Mouse (Mus musculus): ENCODE measurements around the gene Top3a. TPM values are rescaled to one million over a fixed set of nuclear protein-coding genes. Genes with fewer than 3 reads are reported as not detected.

The Top3a gene
- polyA plus RNA-seq, 1 experiment, result 20.4 TPM

DNA sequence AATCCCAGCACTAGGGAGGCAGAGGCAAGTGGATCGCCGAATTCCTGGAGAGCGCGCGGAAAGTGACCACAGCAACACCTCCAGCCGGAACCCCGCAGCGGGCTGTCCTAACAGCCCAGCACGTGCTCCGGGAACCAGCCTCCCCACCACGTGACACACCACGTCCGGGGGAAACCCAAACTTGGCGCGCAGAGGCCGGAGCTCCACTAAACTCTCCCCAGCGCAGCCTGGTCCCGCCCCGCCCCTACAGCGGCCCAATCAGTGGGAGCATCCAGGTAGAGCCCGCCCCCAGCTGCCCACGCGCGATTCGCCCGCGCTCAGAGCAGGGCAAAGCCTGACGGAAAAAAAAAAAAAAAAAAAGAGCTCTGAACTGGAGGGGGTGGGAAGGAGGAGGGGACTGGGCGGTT is 33.9 kb upstream of the Top3a start:
- Histone ChIP-seq H3K36me3 (ENCODE audit: control insufficient read depth, insufficient read depth, low read length, poor library complexity, severe bottlenecking) (peaks cover 6% of the 10 kb centered on the region), H3K9me3 (replicated peaks; ENCODE audit: control insufficient read depth, insufficient read depth, low read length, poor library complexity, severe bottlenecking) (no peaks in the 10 kb centered on the region), H3K27ac (ENCODE audit: insufficient read depth, low read length) (peak overlapping the region; percentile 22), H3K27me3 (ENCODE audit: control insufficient read depth, insufficient read depth, low read length, poor library complexity, severe bottlenecking) (no peaks in the 10 kb centered on the region), H3K9ac (ENCODE audit: low read depth, poor library complexity, severe bottlenecking) (peak overlapping the region; percentile 50), H3K4me1 (ENCODE audit: control insufficient read depth, insufficient read depth, low read length) (peaks cover 1% of the 10 kb centered on the region), H3K4me3 (ENCODE audit: low read depth, low read length) (peak overlapping the region; percentile 76)
- TF ChIP-seq CTCF (IDR thresholded peaks at IDR 0.05; ENCODE audit: low read depth, low read length), result no peak
- no peak for TF ChIP-seq POLR2A (IDR thresholded peaks at IDR 0.05; ENCODE audit: insufficient read depth, low read length)
- no peak for TF ChIP-seq EP300 (IDR thresholded peaks at IDR 0.05; ENCODE audit: insufficient read depth, low read depth, low read length)

DNA sequence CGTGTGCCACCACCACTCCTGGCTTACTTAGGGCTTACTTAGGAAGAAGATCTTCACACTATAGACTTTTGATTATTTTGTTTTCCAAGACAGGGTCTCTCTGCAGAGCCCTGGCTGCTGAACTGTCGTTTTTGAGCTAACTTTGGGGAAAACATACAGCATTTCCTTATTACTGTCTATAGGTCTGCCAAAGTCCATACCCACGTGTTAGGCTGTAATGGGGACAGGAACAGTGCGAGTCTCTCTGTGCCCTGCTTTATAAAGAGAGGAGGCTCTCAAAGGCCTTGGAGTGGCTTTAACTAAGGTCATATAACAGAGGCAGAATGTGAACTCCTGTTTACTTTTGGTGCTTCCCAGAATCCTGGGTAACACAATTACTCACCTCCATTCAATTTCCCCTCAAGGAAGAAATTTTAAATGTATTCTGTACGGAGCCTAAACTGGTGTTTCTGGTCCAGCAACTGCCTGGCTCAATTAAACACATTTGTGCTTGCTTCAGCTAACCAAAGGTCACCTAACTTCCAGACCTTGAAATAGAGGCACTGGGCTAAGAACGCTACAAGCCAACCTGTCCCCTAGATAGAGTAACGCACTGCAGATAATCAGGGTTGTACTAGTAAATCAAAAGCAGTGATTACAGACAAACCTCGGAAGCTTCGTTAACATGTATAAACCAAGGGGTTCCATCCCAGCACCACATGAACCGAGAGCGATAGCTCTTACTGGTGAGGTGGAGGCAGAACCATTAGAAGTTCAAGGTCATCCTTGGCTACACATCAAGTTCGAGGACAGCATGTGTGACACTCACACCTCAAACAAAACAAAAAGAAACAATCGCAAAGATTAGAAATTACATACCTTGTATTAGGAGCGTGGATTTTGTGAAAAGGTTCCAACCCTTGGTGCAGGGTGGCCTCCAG is 33.1 kb upstream of the Top3a start:
- peak overlapping the region; percentile 76 for H3K4me3 ChIP-seq (ENCODE audit: low read depth, low read length)
- peak overlapping the region; percentile 22 for H3K27ac ChIP-seq (ENCODE audit: insufficient read depth, low read length)
- H3K9ac ChIP-seq (ENCODE audit: low read depth, poor library complexity, severe bottlenecking), result peak overlapping the region; percentile 50

DNA sequence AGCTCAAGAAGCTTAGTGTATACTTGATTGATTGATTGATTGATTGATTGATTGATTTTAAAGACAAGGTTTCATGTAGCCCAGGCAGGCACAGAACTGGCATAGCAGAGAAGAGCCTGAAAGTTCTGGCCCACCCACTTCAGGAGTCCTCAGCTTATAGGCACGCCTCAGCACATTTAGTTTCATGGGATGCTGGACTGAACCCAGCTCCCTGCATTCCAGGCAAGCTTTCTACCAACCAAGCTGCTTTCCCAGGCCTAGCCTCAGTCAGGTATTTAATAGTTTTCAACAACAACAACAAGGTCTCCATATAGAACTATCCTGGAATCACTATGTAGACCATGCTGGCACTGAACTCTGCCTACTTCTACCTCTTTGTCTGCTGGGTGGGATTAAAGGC is 32.4 kb upstream of the Top3a start:
- Histone ChIP-seq H3K9ac (ENCODE audit: low read depth, poor library complexity, severe bottlenecking) (peak overlapping the region; percentile 50), H3K4me3 (ENCODE audit: low read depth, low read length) (0 out of 2 replicates have a peak overlapping the region, but pooled peaks have one; percentile 76), H3K36me3 (ENCODE audit: control insufficient read depth, insufficient read depth, low read length, poor library complexity, severe bottlenecking) (peaks cover 11% of the 10 kb centered on the region), H3K9me3 (replicated peaks; ENCODE audit: control insufficient read depth, insufficient read depth, low read length, poor library complexity, severe bottlenecking) (no peaks in the 10 kb centered on the region), H3K4me1 (ENCODE audit: control insufficient read depth, insufficient read depth, low read length) (peaks cover 1% of the 10 kb centered on the region), H3K27me3 (ENCODE audit: control insufficient read depth, insufficient read depth, low read length, poor library complexity, severe bottlenecking) (no peaks in the 10 kb centered on the region), H3K27ac (ENCODE audit: insufficient read depth, low read length) (no peak overlapping the region)
- TF ChIP-seq EP300 (IDR thresholded peaks at IDR 0.05; ENCODE audit: insufficient read depth, low read depth, low read length), result no peak

More for the DNA sequence above, 33.1 kb upstream of the Top3a start:
- Histone ChIP-seq H3K4me1 (ENCODE audit: control insufficient read depth, insufficient read depth, low read length) (peaks cover 1% of the 10 kb centered on the region), H3K36me3 (ENCODE audit: control insufficient read depth, insufficient read depth, low read length, poor library complexity, severe bottlenecking) (peaks cover 6% of the 10 kb centered on the region), H3K9me3 (replicated peaks; ENCODE audit: control insufficient read depth, insufficient read depth, low read length, poor library complexity, severe bottlenecking) (no peaks in the 10 kb centered on the region), H3K27me3 (ENCODE audit: control insufficient read depth, insufficient read depth, low read length, poor library complexity, severe bottlenecking) (no peaks in the 10 kb centered on the region)
- TF ChIP-seq EP300 (IDR thresholded peaks at IDR 0.05; ENCODE audit: insufficient read depth, low read depth, low read length), result no peak
- no peak for TF ChIP-seq CTCF (IDR thresholded peaks at IDR 0.05; ENCODE audit: low read depth, low read length)
- no peak for TF ChIP-seq POLR2A (IDR thresholded peaks at IDR 0.05; ENCODE audit: insufficient read depth, low read length)

DNA sequence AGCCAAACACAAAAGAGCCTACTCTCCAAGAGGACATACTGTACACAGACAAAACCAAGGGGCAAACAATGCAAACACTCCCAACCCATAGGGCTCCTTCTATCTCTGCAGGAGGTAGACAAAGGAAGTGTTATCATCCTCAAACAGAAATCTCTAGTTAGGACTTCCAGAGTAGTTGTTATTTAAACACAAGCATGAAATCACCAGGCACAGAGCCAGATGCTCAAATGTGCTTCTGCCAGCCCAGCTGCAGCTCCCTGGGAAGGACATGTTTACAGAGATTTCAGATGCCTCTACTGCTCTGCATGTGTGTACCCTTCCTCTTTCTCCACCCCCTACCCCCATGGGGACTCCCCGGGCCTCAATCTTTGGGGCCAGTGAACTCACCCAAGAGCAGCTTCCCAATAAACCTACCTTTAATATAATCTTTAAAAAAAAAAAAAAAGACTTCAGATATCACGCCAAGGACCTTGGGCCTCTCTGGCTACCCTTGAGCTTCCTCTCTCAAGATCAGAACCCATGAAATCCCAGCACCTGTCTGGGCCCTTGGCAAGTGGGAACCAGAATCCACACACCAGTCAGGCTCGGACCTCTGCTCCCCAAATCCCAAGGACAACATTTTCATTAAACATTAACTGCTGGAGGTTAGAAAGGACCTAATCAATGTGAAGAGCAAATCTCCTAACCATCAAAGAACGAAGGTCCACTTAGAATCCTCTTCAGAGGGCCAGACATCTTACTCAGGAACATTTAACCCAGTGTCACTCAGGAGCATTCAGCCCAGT is 31.3 kb upstream of the Top3a start:
- peak overlapping the region; percentile 37; the same call in 1 of the 2 replicates for H3K9ac ChIP-seq (ENCODE audit: low read depth, poor library complexity, severe bottlenecking)
- H3K4me1 ChIP-seq (ENCODE audit: control insufficient read depth, insufficient read depth, low read length), result peaks cover 1% of the 10 kb centered on the region
- no peak overlapping the region for H3K4me3 ChIP-seq (ENCODE audit: low read depth, low read length)
- no peak overlapping the region for H3K27ac ChIP-seq (ENCODE audit: insufficient read depth, low read length)
- TF ChIP-seq POLR2A (IDR thresholded peaks at IDR 0.05; ENCODE audit: insufficient read depth, low read length), result no peak
- TF ChIP-seq CTCF (IDR thresholded peaks at IDR 0.05; ENCODE audit: low read depth, low read length), result no peak
- TF ChIP-seq EP300 (IDR thresholded peaks at IDR 0.05; ENCODE audit: insufficient read depth, low read depth, low read length), result no peak
- H3K9me3 ChIP-seq (replicated peaks; ENCODE audit: control insufficient read depth, insufficient read depth, low read length, poor library complexity, severe bottlenecking), result no peaks in the 10 kb centered on the region
- H3K36me3 ChIP-seq (ENCODE audit: control insufficient read depth, insufficient read depth, low read length, poor library complexity, severe bottlenecking), result peaks cover 21% of the 10 kb centered on the region
- H3K27me3 ChIP-seq (ENCODE audit: control insufficient read depth, insufficient read depth, low read length, poor library complexity, severe bottlenecking), result no peaks in the 10 kb centered on the region

DNA sequence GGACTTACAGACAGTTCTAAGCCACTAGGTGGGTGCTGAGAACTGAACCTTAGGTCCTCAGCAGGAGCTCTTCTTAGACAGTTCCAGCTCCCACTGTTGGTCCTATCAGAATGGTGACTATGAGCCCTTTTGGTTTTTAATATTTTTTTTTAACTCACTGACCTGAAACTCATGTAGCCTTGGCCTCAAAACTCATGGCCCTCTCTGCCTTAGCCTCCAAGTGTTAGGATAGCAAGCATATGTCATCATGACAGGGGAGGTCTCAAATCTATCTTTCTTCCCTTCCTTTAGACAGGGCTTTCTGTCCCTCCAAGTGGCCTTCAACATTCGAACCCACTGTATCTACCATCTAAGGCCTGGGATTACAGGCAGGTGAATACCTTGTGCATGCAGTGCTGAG is 23.7 kb upstream of the Top3a start:
- Histone ChIP-seq H3K27ac (ENCODE audit: insufficient read depth, low read length) (no peak overlapping the region), H3K9me3 (replicated peaks; ENCODE audit: control insufficient read depth, insufficient read depth, low read length, poor library complexity, severe bottlenecking) (no peaks in the 10 kb centered on the region), H3K36me3 (ENCODE audit: control insufficient read depth, insufficient read depth, low read length, poor library complexity, severe bottlenecking) (peaks cover 74% of the 10 kb centered on the region), H3K27me3 (ENCODE audit: control insufficient read depth, insufficient read depth, low read length, poor library complexity, severe bottlenecking) (no peaks in the 10 kb centered on the region), H3K4me3 (ENCODE audit: low read depth, low read length) (no peak overlapping the region), H3K9ac (ENCODE audit: low read depth, poor library complexity, severe bottlenecking) (no peak overlapping the region), H3K4me1 (ENCODE audit: control insufficient read depth, insufficient read depth, low read length) (no peaks in the 10 kb centered on the region)
- TF ChIP-seq EP300 (IDR thresholded peaks at IDR 0.05; ENCODE audit: insufficient read depth, low read depth, low read length) (no peak), CTCF (IDR thresholded peaks at IDR 0.05; ENCODE audit: low read depth, low read length) (no peak), POLR2A (IDR thresholded peaks at IDR 0.05; ENCODE audit: insufficient read depth, low read length) (no peak)

All from ES-Bruce4 (cell line).